Mouse (Mus musculus) cerebellum, adult 2 months (tissue): ENCODE measurements around the gene Dnah9. TPM values are rescaled to one million over a fixed set of nuclear protein-coding genes. Genes with fewer than 3 reads are reported as not detected.
A peak's percentile ranks its signal among the peaks of the same experiment; 100 is the strongest.

Experiments used
- DNase-seq, 2 experiments: peaks; one replicate each; pipeline ENCODE4 v3.0.0; 2021
- H3K27ac ChIP-seq: fragments of 200-500 bp; 2 replicates; pipeline ENCODE4 v1.5.1; 2012; ENCODE audit warnings: low read length, control low read depth, inconsistent platforms; ENCODE audit not compliant: insufficient read depth
- H3K27me3 ChIP-seq: fragments of 200-500 bp; 2 replicates; pipeline ENCODE4 v1.6.1; 2012; ENCODE audit warnings: inconsistent platforms, mild to moderate bottlenecking, low read length, moderate library complexity; ENCODE audit not compliant: control insufficient read depth, insufficient read depth
- H3K4me1 ChIP-seq: fragments of 200-500 bp; 2 replicates; pipeline ENCODE4 v1.6.1; 2011; ENCODE audit warnings: low read length; ENCODE audit not compliant: control insufficient read depth, insufficient read depth
- H3K4me3 ChIP-seq: fragments of 200-500 bp; replicated peaks from 2 replicates; pipeline ENCODE3; 2011; ENCODE audit warnings: mild to moderate bottlenecking, low read depth, low read length, control low read depth; ENCODE audit not compliant: insufficient read depth
- CTCF ChIP-seq: fragments of 200-500 bp; IDR thresholded peaks from 2 replicates; pipeline ENCODE4 v1.5.1; 2011; ENCODE audit warnings: low read depth, mild to moderate bottlenecking, control low read depth, low read length, moderate library complexity, borderline replicate concordance; ENCODE audit not compliant: insufficient read depth
- POLR2A ChIP-seq: fragments of 200-500 bp; IDR thresholded peaks from 2 replicates; pipeline ENCODE4 v1.6.1; 2011; ENCODE audit warnings: low read length, control low read depth, borderline replicate concordance; ENCODE audit not compliant: insufficient read depth
- WGBS: fragments of 180-500 bp; shearing (Covaris S2); methylation state at CpG from one replicate; pipeline ENCODE4 v1.1.7; 2018; 5-methylcytosine and 5-hydroxymethylcytosine counted together
- polyA plus RNA-seq: library from polyadenylated mRNA; depleted of rRNA; stranded (reverse); fragments of >200 nt; gene quantifications from 2 replicates; pipeline ENCODE4 v1.2.3, GENCODE M21; 2012

Gene Dnah9
- polyA plus RNA-seq, 1 experiment, result 1.0 TPM

DNA sequence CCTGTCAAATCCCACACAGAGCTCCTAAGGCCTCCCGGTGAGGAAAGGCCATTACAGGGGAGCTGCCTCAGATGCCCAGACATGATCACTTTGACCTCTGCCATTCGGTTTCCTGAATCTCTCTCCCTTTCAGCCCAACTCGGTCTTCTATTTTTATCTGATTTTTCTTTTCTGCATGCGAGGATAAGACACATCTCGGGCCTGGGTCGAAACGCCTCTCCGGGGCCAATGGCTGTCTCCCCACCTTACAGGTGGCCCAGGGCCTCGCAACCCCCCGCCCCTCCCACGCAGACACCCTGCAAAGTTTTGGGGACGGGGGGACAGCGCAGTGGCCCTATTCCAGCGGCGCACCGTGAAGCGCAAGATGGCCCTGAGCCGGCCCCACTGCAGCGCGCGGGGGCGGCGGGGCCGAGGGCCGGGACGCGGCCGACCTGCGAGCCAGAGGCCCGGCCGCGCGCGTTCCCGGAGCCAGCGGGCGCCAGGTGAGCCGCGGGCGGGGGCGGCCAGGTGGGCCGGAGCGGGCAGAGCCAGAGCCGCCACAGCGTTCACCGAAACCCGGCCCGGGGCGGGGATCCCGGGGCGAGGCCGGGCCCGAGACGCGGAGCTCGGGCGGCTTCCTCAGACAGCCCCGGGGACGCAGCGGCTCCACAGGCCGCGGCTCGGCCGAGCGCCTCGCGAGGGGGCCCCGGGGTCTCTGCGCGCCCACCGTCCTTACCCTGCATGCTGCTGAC lies 380.8 kb downstream of the Dnah9 start:
- peak overlapping the region; percentile 92 for H3K4me3 ChIP-seq
- H3K4me1 ChIP-seq, result no peaks in the 10 kb centered on the region; the same call in none of the 2 replicates
- peak overlapping the region; percentile 49 for H3K27ac ChIP-seq
- TF ChIP-seq CTCF (no peak), POLR2A (no peak)
- DNase-seq, result peak in 1 of 2 experiments; percentile 71
- no peaks in the 10 kb centered on the region for H3K27me3 ChIP-seq
- WGBS, result under 1% methylated on average over 71 of the region's 71 CpGs

- 79% methylated on average over 2 of the region's 2 CpGs for WGBS
- DNase-seq, result no peak
- Histone ChIP-seq H3K4me3 (no peak overlapping the region), H3K27ac (no peak overlapping the region), H3K4me1 (peaks cover 4% of the 10 kb centered on the region), H3K27me3 (no peaks in the 10 kb centered on the region)
- TF ChIP-seq POLR2A (no peak), CTCF (no peak)
Measured at GRCm38 (mm10) chr11:65786160-65786559, 382.2 kb downstream of the Dnah9 start.

- DNase-seq, result no peak
- Histone ChIP-seq H3K4me1 (peaks cover 18% of the 10 kb centered on the region), H3K27ac (no peak overlapping the region), H3K27me3 (no peaks in the 10 kb centered on the region), H3K4me3 (no peak overlapping the region)
- 87% methylated on average over 3 of the region's 3 CpGs for WGBS
- no peak for TF ChIP-seq CTCF
Measured at GRCm38 (mm10) chr11:65781596-65781995, 386.8 kb downstream of the Dnah9 start.
